Mouse (Mus musculus): Measurements from ENCODE around the gene Smarcc1.
"Not testable (repeated sequence)": the region's sequence is repeated elsewhere in the genome, so short reads cannot be mapped to it uniquely, and the experiment has no call there.

Smarcc1 gene

GRCm38 (mm10) chr9:110131525-110132197, 14.2 kb downstream of the Smarcc1 start:
- in situ Hi-C loops (cut with MboI), result no loop called here

- in situ Hi-C loops (cut with MboI), result no loop called here
These were observed 14.7 kb downstream of the Smarcc1 start for GRCm38 (mm10) chr9:110132201-110132605.

GRCm38 (mm10) chr9:110132921-110133320, 15.4 kb downstream of the Smarcc1 start:
- in situ Hi-C loops (cut with MboI), result no loop called here

- in situ Hi-C loops (cut with MboI), result no loop called here
These were observed 16.7 kb downstream of the Smarcc1 start for GRCm38 (mm10) chr9:110134176-110134575.

- in situ Hi-C loops (cut with MboI), result no loop called here
These were observed 21.6 kb downstream of the Smarcc1 start for GRCm38 (mm10) chr9:110139119-110139518.

GRCm38 (mm10) chr9:110142097-110142496, 24.6 kb downstream of the Smarcc1 start:
- in situ Hi-C loops (cut with MboI), result no loop called here

- in situ Hi-C loops (cut with MboI), result no loop called here
These were observed 31.1 kb downstream of the Smarcc1 start for GRCm38 (mm10) chr9:110148598-110148997.

- in situ Hi-C loops (cut with MboI), result no loop called here
These were observed 41.5 kb downstream of the Smarcc1 start for GRCm38 (mm10) chr9:110159036-110159435.

- in situ Hi-C loops (cut with MboI), result not testable (repeated sequence)
These were observed 43.0 kb downstream of the Smarcc1 start for GRCm38 (mm10) chr9:110160486-110160885.

GRCm38 (mm10) chr9:110162441-110162840, 44.9 kb downstream of the Smarcc1 start:
- in situ Hi-C loops (cut with MboI), result no loop called here

GRCm38 (mm10) chr9:110163071-110163470, 45.6 kb downstream of the Smarcc1 start:
- in situ Hi-C loops (cut with MboI), result no loop called here

GRCm38 (mm10) chr9:110170858-110171257, 53.4 kb downstream of the Smarcc1 start:
- in situ Hi-C loops (cut with MboI), result no loop called here

- in situ Hi-C loops (cut with MboI), result no loop called here
These were observed 82.4 kb downstream of the Smarcc1 start for GRCm38 (mm10) chr9:110199870-110200269.

GRCm38 (mm10) chr9:110205526-110206404, 88.3 kb downstream of the Smarcc1 start:
- in situ Hi-C loops (cut with MboI), result no loop called here

GRCm38 (mm10) chr9:110206437-110206836, 88.9 kb downstream of the Smarcc1 start:
- in situ Hi-C loops (cut with MboI), result no loop called here

GRCm38 (mm10) chr9:110208265-110208664, 90.8 kb downstream of the Smarcc1 start:
- in situ Hi-C loops (cut with MboI), result no loop called here

GRCm38 (mm10) chr9:110208967-110209366, 91.5 kb downstream of the Smarcc1 start:
- in situ Hi-C loops (cut with MboI), result no loop called here

- in situ Hi-C loops (cut with MboI), result no loop called here
These were observed 106.8 kb downstream of the Smarcc1 start for GRCm38 (mm10) chr9:110224273-110224672.

GRCm38 (mm10) chr9:110226191-110226590, 108.7 kb downstream of the Smarcc1 start:
- in situ Hi-C loops (cut with MboI), result no loop called here

- in situ Hi-C loops (cut with MboI), result no loop called here
These were observed 111.2 kb downstream of the Smarcc1 start for GRCm38 (mm10) chr9:110228671-110229070.

- in situ Hi-C loops (cut with MboI), result no loop called here
These were observed 111.6 kb downstream of the Smarcc1 start for GRCm38 (mm10) chr9:110229112-110229511.

GRCm38 (mm10) chr9:110229566-110230248, 112.2 kb downstream of the Smarcc1 start:
- in situ Hi-C loops (cut with MboI), result no loop called here
